Mouse (Mus musculus): ENCODE results near the gene P2ry14. TPM values are rescaled to one million over a fixed set of nuclear protein-coding genes. Genes with fewer than 3 reads are reported as not detected.
"Not testable (repeated sequence)": the region's sequence is repeated elsewhere in the genome, so short reads cannot be mapped to it uniquely, and the experiment has no call there.

Gene P2ry14
- polyA plus RNA-seq, 1 experiment = 0.07 TPM

DNA sequence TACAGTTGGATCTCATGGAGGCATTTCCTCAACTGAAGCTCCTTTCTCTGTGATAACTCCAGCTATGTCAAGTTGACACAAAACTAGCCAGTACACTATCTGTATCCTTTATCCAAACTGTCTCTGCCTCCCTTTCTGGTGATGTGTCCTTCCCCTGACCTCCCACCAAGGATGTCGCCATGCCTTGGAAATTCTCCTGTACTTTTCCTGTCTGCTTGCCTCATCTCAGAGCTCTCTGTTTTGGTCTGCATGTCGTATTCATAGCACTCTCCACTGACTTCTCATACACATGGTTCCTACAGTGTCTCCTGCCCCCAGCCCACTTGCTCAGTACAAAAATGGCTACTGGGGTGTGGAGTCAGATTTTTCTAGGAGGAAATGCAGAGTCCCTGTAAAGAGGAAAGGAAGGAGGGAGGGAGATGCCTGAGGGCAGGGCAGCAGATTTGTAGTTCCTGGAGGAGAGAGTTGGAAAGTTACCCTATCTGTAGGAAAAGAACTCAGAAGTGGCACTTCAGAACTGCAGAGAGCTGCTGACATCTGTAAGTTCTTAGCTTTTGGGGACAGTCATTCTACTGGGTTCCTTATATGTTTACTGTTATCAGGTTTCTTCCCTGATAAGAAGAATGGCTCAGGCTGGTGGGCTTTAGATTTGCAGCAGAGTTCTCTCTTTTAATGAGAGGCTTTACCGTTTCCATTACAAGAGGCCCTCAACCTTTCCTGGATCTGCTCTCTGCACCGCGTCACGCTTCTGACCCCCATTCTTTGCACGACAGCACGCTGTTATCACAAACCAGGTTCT is 11.7 kb downstream of the P2ry14 start:
- TF ChIP-seq REST (IDR thresholded peaks at IDR 0.05; ENCODE audit: insufficient read depth, insufficient read length) = no peak
- TF ChIP-seq CEBPB (IDR thresholded peaks at IDR 0.05; ENCODE audit: insufficient read depth, poor library complexity, severe bottlenecking) = no peak
- TF ChIP-seq SRF (IDR thresholded peaks at IDR 0.05; ENCODE audit: control insufficient read depth, insufficient read length, low read depth) = no peak
- TF ChIP-seq E2F4 (IDR thresholded peaks at IDR 0.05; ENCODE audit: insufficient read depth) = no peak
- no peak for TF ChIP-seq TCF3 (IDR thresholded peaks at IDR 0.05; ENCODE audit: insufficient read length, low read depth)

GRCm38 (mm10) chr3:59140941-59141340 is 12.5 kb downstream of the P2ry14 start:
- H3ac ChIP-seq (ENCODE audit: control insufficient read depth, insufficient read length); H3K4me2 ChIP-seq (ENCODE audit: low read depth); H3K27me3 ChIP-seq (ENCODE audit: control insufficient read depth, insufficient read depth, insufficient read length); H3K79me2 ChIP-seq (ENCODE audit: control insufficient read depth, insufficient read depth); H3K4me3 ChIP-seq; H3K36me3 ChIP-seq (ENCODE audit: control insufficient read depth, insufficient read depth): not testable (repeated sequence)

More for the DNA sequence above, 11.7 kb downstream of the P2ry14 start:
- Histone ChIP-seq H3K27me3 (ENCODE audit: control insufficient read depth, insufficient read depth, insufficient read length) (no peaks in the 10 kb centered on the region), H3K36me3 (ENCODE audit: control insufficient read depth, insufficient read depth) (no peaks in the 10 kb centered on the region), H3K4me3 (no peak overlapping the region), H3K4me2 (ENCODE audit: low read depth) (no peak overlapping the region), H3K79me2 (ENCODE audit: control insufficient read depth, insufficient read depth) (no peaks in the 10 kb centered on the region), H3ac (ENCODE audit: control insufficient read depth, insufficient read length) (no peak overlapping the region)

DNA sequence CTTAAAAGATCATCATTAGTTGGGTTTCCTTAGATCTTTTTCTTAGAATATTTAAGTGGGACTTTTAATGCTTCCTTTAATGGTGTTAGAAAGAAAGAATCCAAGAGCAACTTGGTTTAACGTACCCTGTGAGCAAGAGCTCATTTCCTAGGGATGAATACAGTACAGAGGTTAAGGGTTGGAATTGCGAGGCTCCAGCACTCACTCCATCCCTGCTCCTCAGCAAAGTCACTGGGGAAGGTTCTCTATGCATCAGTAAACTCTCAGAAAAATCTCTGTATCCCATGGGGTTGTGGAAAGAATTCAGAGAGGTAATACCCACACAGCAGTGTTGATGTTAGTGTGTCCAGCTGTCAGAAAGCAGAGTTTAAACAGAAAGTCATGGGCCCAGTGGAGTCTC is 13.3 kb downstream of the P2ry14 start:
- Histone ChIP-seq H3K79me2 (ENCODE audit: control insufficient read depth, insufficient read depth) (no peaks in the 10 kb centered on the region), H3ac (ENCODE audit: control insufficient read depth, insufficient read length) (no peak overlapping the region), H3K4me3 (no peak overlapping the region), H3K4me2 (ENCODE audit: low read depth) (no peak overlapping the region), H3K27me3 (ENCODE audit: control insufficient read depth, insufficient read depth, insufficient read length) (no peaks in the 10 kb centered on the region), H3K36me3 (ENCODE audit: control insufficient read depth, insufficient read depth) (no peaks in the 10 kb centered on the region)
- TF ChIP-seq TCF12 (IDR thresholded peaks at IDR 0.05; ENCODE audit: insufficient read depth, poor library complexity, severe bottlenecking) (no peak), USF1 (IDR thresholded peaks at IDR 0.05; ENCODE audit: low read depth) (no peak)

GRCm38 (mm10) chr3:59139651-59140051 is 13.8 kb downstream of the P2ry14 start:
- no peak overlapping the region for H3K4me3 ChIP-seq
- H3ac ChIP-seq (ENCODE audit: control insufficient read depth, insufficient read length) = no peak overlapping the region
- H3K27me3 ChIP-seq (ENCODE audit: control insufficient read depth, insufficient read depth, insufficient read length) = no peaks in the 10 kb centered on the region
- no peak overlapping the region for H3K4me2 ChIP-seq (ENCODE audit: low read depth)
- TF ChIP-seq E2F4 (IDR thresholded peaks at IDR 0.05; ENCODE audit: insufficient read depth) (no peak), MYOD1 (IDR thresholded peaks at IDR 0.05; ENCODE audit: control insufficient read depth in 1 of 3, insufficient read length in 2 of 3, low read depth in 2 of 3) (no peak), POLR2AphosphoS2 (IDR thresholded peaks at IDR 0.05; ENCODE audit: insufficient read length, low read depth) (no peak), MAX (IDR thresholded peaks at IDR 0.05; ENCODE audit: low read depth) (no peak), TCF12 (IDR thresholded peaks at IDR 0.05; ENCODE audit: insufficient read depth, poor library complexity, severe bottlenecking) (no peak), CEBPB (IDR thresholded peaks at IDR 0.05; ENCODE audit: insufficient read depth, poor library complexity, severe bottlenecking) (no peak), REST (IDR thresholded peaks at IDR 0.05; ENCODE audit: insufficient read depth, insufficient read length) (no peak), SRF (IDR thresholded peaks at IDR 0.05; ENCODE audit: control insufficient read depth, insufficient read length, low read depth) (no peak), TCF3 (IDR thresholded peaks at IDR 0.05; ENCODE audit: insufficient read length, low read depth) (no peak)
- no peaks in the 10 kb centered on the region for H3K36me3 ChIP-seq (ENCODE audit: control insufficient read depth, insufficient read depth)
- H3K79me2 ChIP-seq (ENCODE audit: control insufficient read depth, insufficient read depth) = no peaks in the 10 kb centered on the region

DNA sequence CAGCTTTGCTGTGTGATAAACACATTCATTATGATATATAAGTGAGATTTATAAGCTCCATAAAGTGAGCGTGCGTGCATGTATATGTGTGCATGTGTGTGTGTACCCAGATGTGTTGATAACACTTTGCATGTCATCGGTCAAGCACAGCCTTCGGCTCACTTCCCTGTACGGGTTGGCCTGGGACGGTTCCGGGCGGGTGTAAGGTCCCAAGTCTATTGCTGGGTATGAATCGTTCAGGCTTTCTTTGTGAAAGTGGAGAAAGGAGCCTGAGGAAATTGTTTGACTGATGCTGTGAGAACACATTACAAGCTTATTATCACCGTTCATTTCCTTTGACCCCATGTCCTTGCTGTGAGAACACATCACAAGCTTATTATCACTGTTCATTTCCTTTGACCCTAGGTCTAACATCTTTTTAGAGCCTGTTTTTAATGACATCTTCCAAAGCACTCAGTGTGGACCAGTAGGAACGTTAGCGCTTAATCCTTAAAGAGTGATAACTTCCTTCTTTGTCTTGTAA is 14.4 kb downstream of the P2ry14 start:
- H3K4me3 ChIP-seq = no peak overlapping the region
- H3K4me2 ChIP-seq (ENCODE audit: low read depth) = no peak overlapping the region
- no peaks in the 10 kb centered on the region for H3K79me2 ChIP-seq (ENCODE audit: control insufficient read depth, insufficient read depth)
- H3K27me3 ChIP-seq (ENCODE audit: control insufficient read depth, insufficient read depth, insufficient read length) = no peaks in the 10 kb centered on the region
- H3ac ChIP-seq (ENCODE audit: control insufficient read depth, insufficient read length) = no peak overlapping the region
- H3K36me3 ChIP-seq (ENCODE audit: control insufficient read depth, insufficient read depth) = no peaks in the 10 kb centered on the region
- no peak for TF ChIP-seq MAX (IDR thresholded peaks at IDR 0.05; ENCODE audit: low read depth)
- TF ChIP-seq REST (IDR thresholded peaks at IDR 0.05; ENCODE audit: insufficient read depth, insufficient read length) = no peak
- TF ChIP-seq E2F4 (IDR thresholded peaks at IDR 0.05; ENCODE audit: insufficient read depth) = no peak
- no peak for TF ChIP-seq POLR2A (IDR thresholded peaks at IDR 0.05; ENCODE audit: insufficient read length, low read depth)

- Histone ChIP-seq H3K36me3 (ENCODE audit: control insufficient read depth, insufficient read depth) (no peaks in the 10 kb centered on the region), H3ac (ENCODE audit: control insufficient read depth, insufficient read length) (no peak overlapping the region), H3K79me2 (ENCODE audit: control insufficient read depth, insufficient read depth) (no peaks in the 10 kb centered on the region), H3K27me3 (ENCODE audit: control insufficient read depth, insufficient read depth, insufficient read length) (no peaks in the 10 kb centered on the region), H3K4me2 (ENCODE audit: low read depth) (no peak overlapping the region), H3K4me3 (no peak overlapping the region)
- no peak for TF ChIP-seq USF1 (IDR thresholded peaks at IDR 0.05; ENCODE audit: low read depth)
- no peak for TF ChIP-seq TCF3 (IDR thresholded peaks at IDR 0.05; ENCODE audit: insufficient read length, low read depth)
- no peak for TF ChIP-seq POLR2A (IDR thresholded peaks at IDR 0.05; ENCODE audit: insufficient read length, low read depth)
- no peak for TF ChIP-seq TCF12 (IDR thresholded peaks at IDR 0.05; ENCODE audit: insufficient read depth, poor library complexity, severe bottlenecking)
- no peak for TF ChIP-seq CEBPB (IDR thresholded peaks at IDR 0.05; ENCODE audit: insufficient read depth, poor library complexity, severe bottlenecking)
- TF ChIP-seq SRF (IDR thresholded peaks at IDR 0.05; ENCODE audit: control insufficient read depth, insufficient read length, low read depth) = no peak
- TF ChIP-seq E2F4 (IDR thresholded peaks at IDR 0.05; ENCODE audit: insufficient read depth) = no peak
Measured at GRCm38 (mm10) chr3:59135911-59136653, 17.3 kb downstream of the P2ry14 start.
